Mouse (Mus musculus): ENCODE results near the gene Vmn2r49. TPM values are rescaled to one million over a fixed set of nuclear protein-coding genes. Genes with fewer than 3 reads are reported as not detected.
"Not testable (repeated sequence)": the region's sequence is repeated elsewhere in the genome, so short reads cannot be mapped to it uniquely, and the experiment has no call there.

The Vmn2r49 gene
- not detected for total RNA-seq (2021)

DNA sequence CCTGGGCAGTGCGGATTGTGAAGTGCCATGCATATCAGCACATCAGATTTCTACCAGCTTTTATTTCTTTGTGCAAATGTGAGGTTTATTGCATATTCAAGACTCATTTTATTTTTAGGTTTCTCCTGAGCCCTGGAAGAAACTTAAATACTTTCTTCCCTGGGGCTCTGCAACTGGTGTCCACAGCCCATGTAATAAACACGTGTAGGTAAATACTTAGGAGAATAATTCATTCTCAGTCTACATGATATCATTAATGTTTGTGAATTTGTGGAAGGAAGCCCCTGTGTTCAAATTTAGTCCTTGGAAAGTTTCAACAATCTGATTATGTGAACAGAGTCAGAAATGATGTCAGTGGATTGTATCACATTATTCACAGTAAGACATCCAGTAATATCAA is at the start of gene Vmn2r49:
Vmn2r49 (minus strand) TSS at position 101 of the 400 bp plus-strand sequence.
- not testable (repeated sequence) for DNase-seq

DNA sequence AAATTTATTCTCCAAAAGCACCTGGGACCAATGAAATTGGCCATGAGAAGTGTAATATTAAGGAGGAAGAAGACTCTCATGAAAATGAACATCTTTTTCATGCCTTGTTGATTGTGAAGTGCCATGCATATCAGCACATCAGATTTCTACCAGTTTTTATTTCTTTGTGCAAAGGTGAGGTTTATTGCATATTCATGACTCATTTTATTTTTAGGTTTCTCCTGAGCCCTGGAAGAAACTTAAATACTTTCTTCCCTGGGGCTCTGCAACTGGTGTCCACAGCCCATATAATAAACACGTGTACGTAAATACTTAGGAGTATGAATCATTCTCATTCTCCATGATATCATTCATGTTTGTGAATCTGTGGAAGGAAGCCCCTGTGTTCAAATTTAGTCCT is 38.6 kb downstream of the Vmn2r49 start, which contains the start of gene Vmn2r48:
Vmn2r48 (minus strand) TSS at position 101 of the 400 bp plus-strand sequence.
- not testable (repeated sequence) for DNase-seq

Other genes starting within 250 kb of the Vmn2r49 start
- not detected for gene Vmn2r46, start 221.7 kb downstream of the Vmn2r49 start, total RNA-seq (2021)
- gene Vmn2r47, start 150.9 kb downstream of the Vmn2r49 start, total RNA-seq (2021), result not detected
- gene Vmn2r48, start 38.7 kb downstream of the Vmn2r49 start, total RNA-seq (2021), result not detected
- not detected for gene Vmn2r50, start 61.0 kb upstream of the Vmn2r49 start, total RNA-seq (2021)
- gene Vmn2r51, start 113.5 kb upstream of the Vmn2r49 start, total RNA-seq (2021), result not detected
- not detected for gene Vmn2r52, start 184.3 kb upstream of the Vmn2r49 start, total RNA-seq (2021)

Data from layer of hippocampus, postnatal 36 days (tissue).